Mouse (Mus musculus): ENCODE data around the gene Cd52.

- TF ChIP-seq POLR2A (IDR thresholded peaks at IDR 0.05; ENCODE audit: control insufficient read depth, low read depth, low read length) (no peak), CTCF (IDR thresholded peaks at IDR 0.05; ENCODE audit: control insufficient read depth, insufficient read depth, insufficient replicate concordance, low read depth, low read length) (no peak)
These were observed 37.2 kb upstream of the Cd52 start for GRCm38 (mm10) chr4:134132117-134132516.
